Mouse (Mus musculus): ENCODE results near the gene Brd2.

Gene Brd2

DNA sequence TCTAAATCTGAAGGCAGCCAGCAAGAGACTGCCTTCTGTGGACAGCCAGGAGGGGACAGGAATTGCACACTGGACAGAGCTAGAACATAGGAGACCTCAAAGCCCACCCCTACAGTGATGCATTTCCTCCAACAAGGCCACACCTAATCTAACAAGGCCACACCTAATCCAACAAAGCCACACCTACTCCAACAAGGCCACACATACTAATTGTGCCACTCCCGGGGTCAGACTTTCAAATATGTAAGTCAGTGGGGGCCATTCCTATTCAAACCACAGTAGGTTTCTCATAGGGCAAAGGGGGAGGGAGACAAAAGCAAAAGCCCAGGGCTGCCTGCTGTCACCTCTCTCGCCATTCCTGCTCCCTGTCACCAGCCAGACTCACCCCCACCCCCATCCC lies 35.0 kb downstream of the Brd2 start:
- peak; percentile 83 for DNase-seq (ENCODE audit: low read depth, low spot score)

DNA sequence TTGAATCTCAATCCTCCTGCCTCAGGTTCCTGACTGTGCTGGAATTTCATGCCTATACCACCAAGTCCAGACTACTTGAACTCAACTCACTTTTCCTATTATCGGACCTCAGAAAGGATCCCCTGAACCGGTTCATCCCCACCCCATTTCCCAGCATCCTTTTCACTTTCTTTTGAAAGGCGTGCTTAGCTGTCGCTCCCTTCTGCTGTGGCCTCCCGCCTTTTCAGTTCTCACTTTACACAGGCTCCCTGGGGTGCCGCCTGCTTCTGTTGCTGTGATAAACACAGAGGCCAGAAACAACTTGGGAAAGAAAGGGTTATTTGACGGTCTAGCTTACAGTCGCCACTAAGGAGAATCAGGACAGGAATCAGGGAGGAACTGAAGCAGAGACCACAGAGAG lies 39.3 kb downstream of the Brd2 start:
- DNase-seq (ENCODE audit: low read depth, low spot score): peak; percentile 61

DNA sequence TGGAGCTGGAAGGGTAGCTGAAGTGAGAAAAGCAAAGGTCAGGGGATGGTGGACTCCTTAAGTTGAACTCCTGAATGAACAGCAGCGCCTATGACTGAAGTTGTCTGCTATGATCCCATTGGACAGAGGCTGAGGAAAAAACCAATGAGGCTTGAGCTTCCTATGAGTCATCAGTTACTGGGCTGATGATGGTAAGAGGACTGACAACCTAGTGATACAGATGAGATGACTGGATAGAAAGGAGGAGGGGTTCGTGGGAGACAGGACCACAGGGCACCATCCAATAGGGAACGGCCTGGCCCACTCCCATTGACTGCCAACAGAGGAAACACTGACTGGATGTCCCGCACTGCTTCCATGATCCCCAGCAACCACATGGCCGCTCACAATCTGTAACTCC lies 42.8 kb downstream of the Brd2 start:
- DNase-seq (ENCODE audit: low read depth, low spot score): peak; percentile 93

DNA sequence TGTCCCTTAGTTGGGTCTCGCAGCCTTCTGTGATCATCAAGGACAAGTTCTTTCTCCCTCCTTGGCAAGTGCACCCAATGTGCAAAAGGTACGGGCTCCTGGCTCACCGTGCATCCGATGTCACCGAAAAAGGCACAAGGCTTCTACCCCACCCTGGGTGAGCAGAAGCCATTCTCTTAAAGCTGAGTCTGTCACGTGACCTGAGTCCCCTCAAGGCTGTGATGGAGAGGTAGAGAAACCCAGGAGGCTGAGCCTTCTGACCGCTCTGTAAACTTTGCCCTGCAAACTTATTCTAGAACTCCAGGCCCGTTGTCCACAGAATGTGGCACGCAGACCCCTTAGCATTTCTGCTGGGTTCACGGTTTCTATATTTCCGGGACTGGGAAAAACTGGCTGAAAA lies 43.4 kb downstream of the Brd2 start:
- DNase-seq (ENCODE audit: low read depth, low spot score): no peak

DNA sequence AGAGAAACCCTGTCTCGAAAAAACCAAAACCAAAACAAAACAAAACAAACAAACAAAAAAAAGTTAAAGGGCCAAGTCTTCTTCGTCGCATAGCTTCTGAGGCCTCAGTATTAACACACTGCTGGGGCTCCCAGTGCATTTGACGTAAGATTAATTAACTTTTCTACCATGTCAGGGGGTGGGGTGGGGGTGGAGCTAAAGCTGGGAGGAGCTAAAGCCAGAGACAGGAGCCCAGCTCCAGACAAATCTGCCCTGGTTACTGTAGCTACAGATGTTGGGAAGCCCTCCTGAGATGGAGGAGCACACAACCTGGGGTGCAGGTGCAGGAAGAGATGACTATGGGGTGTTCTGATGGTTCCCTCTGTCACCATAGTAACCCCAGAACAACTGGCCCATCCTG lies 44.3 kb downstream of the Brd2 start:
- peak; percentile 56 for DNase-seq (ENCODE audit: low read depth, low spot score)

DNA sequence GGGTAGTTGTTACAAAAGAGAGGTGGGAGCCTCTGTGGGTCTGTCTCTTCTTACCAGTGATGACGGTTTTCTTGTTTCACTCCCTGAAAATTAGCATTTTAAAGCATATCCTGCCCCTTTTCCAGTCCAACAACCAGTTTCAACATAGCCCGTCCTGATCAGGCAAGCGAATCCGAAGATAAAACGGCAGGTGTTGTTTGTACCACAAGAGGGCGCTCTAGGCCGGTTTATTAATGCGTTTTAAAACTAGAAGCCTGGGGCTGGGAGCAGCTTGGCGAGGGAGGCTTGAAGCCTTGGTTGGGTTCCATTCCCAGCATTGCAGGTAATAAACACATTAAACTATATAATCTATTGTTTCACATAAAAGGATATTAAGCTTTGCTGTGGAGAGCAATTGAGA lies 44.9 kb downstream of the Brd2 start:
- peak; percentile 85 for DNase-seq (ENCODE audit: low read depth, low spot score)

DNA sequence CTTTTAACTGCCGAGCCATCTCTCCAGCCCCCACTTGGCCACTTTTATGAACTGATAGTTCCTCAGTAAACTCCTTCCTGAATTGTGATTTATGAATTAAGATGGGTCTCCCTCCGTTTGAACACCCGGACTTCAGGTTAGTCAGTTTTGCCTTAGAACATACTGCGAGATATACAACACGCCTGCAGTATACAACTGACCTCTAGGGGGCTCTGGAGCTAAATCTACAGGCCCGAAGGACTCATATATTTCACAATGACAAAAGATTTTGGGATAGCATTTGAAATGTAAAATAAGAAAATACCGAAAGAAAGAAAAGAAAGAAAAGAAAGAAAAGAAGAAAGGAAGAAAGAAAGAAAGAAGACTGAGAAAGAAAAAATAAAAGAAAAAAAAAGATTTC lies 47.2 kb downstream of the Brd2 start:
- peak; percentile 80 for DNase-seq (ENCODE audit: low read depth, low spot score)

DNA sequence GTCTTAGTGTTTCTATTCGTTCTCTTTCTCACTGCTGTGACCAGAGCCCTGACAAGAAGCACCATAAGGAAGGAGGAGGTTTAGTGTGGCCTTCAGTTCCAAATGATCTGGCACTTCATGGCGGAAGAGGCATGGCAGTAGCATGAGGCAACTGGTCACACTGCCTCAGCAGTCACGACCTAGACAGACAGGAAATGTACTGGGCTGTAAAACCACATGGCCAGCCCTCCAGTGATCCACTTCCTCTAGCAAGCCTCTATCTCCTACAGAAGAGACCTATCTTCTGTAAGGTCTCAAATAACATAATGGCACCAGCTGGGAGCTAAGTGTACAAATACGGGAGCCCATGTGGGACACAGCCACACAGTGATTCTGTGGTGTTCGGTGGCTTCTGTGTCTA lies 50.3 kb downstream of the Brd2 start:
- no peak for DNase-seq (ENCODE audit: low read depth, low spot score)

DNA sequence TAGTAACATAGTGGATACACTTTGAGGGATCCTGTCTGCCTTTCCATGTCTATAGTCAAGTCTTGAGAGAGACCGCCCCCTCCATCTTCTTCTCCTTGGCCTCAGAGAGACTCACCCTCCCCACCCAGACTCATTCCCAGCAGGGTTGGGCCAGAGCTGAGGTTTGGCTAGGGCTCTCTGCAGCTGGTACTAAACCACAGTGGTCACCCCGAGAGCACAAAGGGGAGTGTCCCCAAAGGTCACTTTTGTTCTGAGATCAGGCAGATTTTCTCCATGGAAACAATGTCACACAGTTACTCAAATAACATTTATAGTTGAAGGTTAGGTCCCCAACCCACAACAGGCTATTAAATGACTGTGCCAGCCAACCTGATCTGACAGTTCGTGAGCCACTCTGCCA lies 53.6 kb downstream of the Brd2 start:
- DNase-seq (ENCODE audit: low read depth, low spot score): no peak

Data from R1 (cell line).